Mouse (Mus musculus): ENCODE results near the gene Nr2c2ap. TPM values are rescaled to one million over a fixed set of nuclear protein-coding genes. Genes with fewer than 3 reads are reported as not detected.

Nr2c2ap gene
- total RNA-seq, 2 experiments from 2014 or later, result 19.0 to 24.0 TPM

- no peak for DNase-seq (ENCODE audit: low spot score in 2 of 2)
Measured at GRCm38 (mm10) chr8:70118726-70119700, 12.1 kb upstream of the Nr2c2ap start.

- peak; percentile 45 to 46 for DNase-seq (ENCODE audit: low spot score in 2 of 2)
Measured at GRCm38 (mm10) chr8:70120667-70121066, 10.5 kb upstream of the Nr2c2ap start, which contains the start of gene Ncan. TSS of gene Ncan (minus strand) at chr8:70120873.

DNA sequence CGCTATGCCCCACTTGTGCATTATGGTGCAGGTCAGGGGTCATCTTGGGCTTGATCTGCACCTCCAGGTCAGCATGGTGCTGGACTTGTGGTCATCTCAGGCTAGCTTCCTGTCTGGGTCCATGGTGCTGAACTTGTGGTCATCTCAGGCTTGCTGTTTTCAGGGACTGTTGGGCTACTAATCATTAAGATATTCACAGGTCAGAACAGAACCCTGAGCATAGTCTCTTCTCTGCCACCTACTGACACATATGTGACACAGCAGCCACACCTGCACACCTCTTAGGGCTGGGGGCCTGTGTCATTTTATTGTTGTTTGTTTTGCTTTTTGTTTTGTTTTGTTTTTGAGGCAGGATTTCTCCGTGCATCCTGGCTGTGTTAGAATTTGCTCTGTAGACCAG is 8.3 kb upstream of the Nr2c2ap start:
- DNase-seq (ENCODE audit: low spot score in 2 of 2), result no peak

DNA sequence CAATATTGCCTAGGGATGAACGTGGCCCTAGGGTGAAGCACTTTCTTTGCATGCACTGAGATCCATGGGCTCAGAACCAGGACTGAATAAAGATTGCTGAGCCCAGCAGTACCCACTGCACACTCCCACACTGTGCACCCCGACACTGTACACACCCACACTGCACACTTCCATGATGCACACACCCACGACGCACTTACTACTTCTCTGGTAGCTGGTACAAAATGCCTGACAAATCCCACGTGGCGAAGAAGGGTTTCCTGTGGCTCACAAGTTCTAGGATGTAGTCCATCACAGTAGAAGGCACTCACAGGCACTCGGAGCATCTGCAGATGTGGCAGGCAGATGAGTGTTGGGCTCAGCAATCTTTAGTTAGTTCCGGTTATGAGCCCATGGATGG is 6.1 kb upstream of the Nr2c2ap start:
- no peak for DNase-seq (ENCODE audit: low spot score in 2 of 2)

DNA sequence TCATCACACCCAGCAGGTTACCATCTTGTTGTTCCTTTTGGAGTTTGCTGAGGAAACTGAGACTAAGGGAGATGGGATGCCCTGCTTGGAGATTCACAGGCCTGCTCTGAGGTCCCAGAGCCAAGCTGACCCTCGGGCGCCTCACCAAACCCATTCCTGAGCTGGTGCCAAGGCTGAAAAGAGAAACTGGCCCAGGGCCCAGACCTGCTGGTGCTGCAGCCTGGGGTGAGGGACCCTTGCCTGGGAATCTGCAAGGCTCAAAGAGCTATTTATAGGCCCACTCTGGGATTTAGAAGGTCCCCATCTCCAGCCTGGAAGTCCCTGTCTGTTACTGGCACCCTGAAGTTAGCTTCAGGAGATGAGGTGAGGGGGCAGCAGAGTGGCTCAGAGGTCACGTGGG is 2.7 kb upstream of the Nr2c2ap start:
- no peak for DNase-seq (ENCODE audit: low spot score in 2 of 2)

DNA sequence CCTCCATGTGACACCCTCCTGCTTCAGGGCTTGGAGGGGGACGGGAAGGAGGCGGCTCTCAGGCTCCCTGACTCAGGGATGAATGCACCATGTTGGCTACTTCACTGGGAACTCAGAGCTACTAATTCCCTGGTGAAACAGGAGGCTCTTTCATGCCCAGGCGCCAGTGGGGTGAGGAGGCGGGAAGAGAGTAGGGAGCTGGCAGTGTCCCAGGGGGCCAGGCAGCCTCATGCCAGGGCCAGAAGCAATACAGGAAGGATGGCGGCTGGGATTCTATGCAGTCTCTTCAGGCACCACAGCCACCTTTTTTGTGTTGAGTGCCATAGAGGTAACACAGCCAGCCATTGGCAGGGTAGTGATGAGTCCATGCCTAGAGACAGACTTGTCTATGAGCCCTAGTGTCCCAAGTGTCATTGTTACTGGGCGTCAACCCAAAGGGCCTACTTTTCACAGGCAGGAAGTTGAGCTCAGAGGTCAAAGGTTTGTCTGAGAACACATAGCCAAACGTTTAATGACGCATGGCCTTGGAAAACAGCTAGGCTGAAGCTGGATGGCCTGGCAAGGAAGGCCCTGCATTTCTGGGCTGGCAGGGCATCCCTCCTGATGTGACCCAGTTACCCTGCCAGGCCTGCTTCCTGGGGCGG is 1.7 kb upstream of the Nr2c2ap start:
- no peak for DNase-seq (ENCODE audit: low spot score in 2 of 2)

- no peak for DNase-seq (ENCODE audit: low spot score in 2 of 2)
Measured at GRCm38 (mm10) chr8:70130066-70130465, 1.1 kb upstream of the Nr2c2ap start.

- no peak for DNase-seq (ENCODE audit: low spot score in 2 of 2)
Measured at GRCm38 (mm10) chr8:70134086-70134485, 3.0 kb downstream of the Nr2c2ap start.

GRCm38 (mm10) chr8:70134931-70135330 is 3.8 kb downstream of the Nr2c2ap start:
- DNase-seq (ENCODE audit: low spot score in 2 of 2), result no peak

- no peak for DNase-seq (ENCODE audit: low spot score in 2 of 2)
Measured at GRCm38 (mm10) chr8:70136591-70136990, 5.5 kb downstream of the Nr2c2ap start.

- no peak for DNase-seq (ENCODE audit: low spot score in 2 of 2)
Measured at GRCm38 (mm10) chr8:70137890-70138289, 6.8 kb downstream of the Nr2c2ap start.

DNA sequence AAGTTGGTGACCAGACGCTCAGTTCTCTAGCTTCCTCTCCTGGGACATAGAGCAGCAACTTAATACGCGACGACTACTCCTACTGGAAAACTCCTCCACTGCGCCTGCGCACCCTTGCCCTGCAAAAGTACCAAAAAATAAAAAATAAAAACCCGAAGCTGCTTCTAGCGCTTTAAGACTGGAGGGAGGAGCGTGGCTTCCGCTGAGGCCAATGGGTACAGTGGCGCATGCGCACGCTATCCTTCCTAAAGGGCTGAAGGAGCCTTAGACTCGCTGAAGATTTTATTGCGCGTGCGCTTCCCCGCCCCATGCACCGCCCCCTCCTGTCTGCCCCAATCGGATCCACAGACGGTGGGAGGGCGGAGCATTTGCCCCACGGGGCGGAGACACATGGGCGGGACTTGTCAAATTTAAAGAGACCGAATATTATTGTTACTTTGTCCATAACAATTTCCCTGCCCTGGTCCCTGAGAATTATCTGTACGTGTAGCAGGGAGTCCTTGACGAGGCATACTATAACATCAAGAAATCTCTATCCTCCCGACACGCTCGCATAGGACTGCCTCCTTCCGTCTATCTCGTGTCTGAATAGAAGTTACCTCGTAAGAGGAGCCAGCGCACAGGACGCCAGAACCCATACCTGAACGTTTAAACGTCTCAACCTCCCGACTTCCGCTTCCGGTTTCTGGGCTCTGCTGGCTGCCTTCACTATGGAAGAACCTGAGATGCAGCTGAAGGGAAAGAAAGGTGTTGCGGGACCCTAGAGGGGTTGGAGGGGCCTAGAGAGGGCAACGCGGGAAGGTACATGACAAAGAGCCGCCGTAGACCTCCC is 8.1 kb downstream of the Nr2c2ap start, which contains the start of the genes Rfxank, Borcs8 and Mef2b:
Gene Rfxank, minus strand, starts transcription at position 129 of the 832 bp plus-strand sequence.
Gene Borcs8, plus strand, starts transcription at position 474 of the 832 bp plus-strand sequence.
Gene Mef2b, plus strand, starts transcription at position 686 of the 832 bp plus-strand sequence.
- peak; percentile 95 to 96 for DNase-seq (ENCODE audit: low spot score in 2 of 2)

- no peak for DNase-seq (ENCODE audit: low spot score in 2 of 2)
Measured at GRCm38 (mm10) chr8:70139981-70140380, 8.8 kb downstream of the Nr2c2ap start.

GRCm38 (mm10) chr8:70147678-70148607 is 16.8 kb downstream of the Nr2c2ap start:
- DNase-seq (ENCODE audit: low spot score in 2 of 2), result no peak

GRCm38 (mm10) chr8:70150158-70150557 is 19.0 kb downstream of the Nr2c2ap start:
- DNase-seq (ENCODE audit: low spot score in 2 of 2), result no peak

GRCm38 (mm10) chr8:70152537-70153257 is 21.6 kb downstream of the Nr2c2ap start:
- peak in 1 of 2 experiments; percentile 45 for DNase-seq (ENCODE audit: low spot score in 2 of 2)

GRCm38 (mm10) chr8:70157240-70157800 is 26.2 kb downstream of the Nr2c2ap start:
- no peak for DNase-seq (ENCODE audit: low spot score in 2 of 2)

DNA sequence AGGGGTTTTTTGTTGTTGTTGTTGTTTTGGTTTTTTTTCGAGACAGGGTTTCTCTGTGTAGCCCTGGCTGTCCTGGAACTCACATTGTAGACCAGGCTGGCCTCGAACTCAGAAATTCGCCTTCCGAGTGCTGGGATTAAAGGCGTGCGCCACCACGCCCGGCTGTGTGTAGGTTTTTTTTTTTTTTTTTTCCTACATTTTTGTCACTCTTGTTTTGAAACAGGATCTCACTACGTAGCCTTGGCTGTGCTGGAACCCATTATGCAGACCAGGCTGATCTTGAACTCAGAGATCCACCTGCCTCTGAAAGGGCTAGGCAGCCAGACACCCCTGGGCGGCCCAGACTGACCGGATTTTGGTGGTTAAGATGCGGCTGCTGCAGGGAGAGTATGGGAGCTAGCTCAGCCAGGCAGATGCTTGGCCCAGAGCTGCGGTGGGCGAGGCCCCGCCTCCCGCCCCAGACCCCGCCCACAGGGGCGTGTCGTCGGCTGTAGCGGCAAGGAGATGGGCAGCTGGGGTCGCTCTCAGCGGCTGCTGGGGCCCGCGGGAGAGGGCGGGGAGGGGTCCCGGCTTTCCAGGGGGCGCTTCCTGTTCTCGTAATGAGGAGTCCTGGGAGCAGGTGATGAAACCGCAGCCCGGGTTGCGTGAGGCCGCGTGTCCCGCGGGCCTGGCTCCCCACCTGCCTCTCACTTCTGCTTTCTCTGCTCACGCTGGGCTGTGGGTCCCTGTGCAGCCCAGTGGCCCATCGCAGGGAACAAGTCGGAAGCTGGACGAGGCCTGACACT is 27.1 kb downstream of the Nr2c2ap start:
- peak; percentile 60 to 71 for DNase-seq (ENCODE audit: low spot score in 2 of 2)
